ENCODE assay signal across 8 mouse cellular contexts in genomic region chr11:69579128-69580017, GRCm38 (mm10). TPM values are rescaled to one million over a fixed set of nuclear protein-coding genes. Genes with fewer than 3 reads are reported as not detected.
DNase-seq lines count a peak whose midpoint lies in the region; ATAC-seq and TF ChIP-seq lines count a peak whose summit lies in the region.

No protein-coding gene starts in this region.

- H3K4me1 ChIP-seq in MEL (ENCODE audit: control insufficient read depth in 1 of 2, insufficient read depth in 2 of 2, low read length in 2 of 2): peaks cover 0 to 32% of the 10 kb centered on the region in 2 experiments; a peak in 3 of 4 replicates
- peaks cover 5% of the 10 kb centered on the region for H3K4me1 ChIP-seq in cerebellum, adult 2 months (ENCODE audit: control insufficient read depth, insufficient read depth, low read length)
- peaks cover 4% of the 10 kb centered on the region; the same call in 1 of the 2 replicates for H3K4me1 ChIP-seq in forebrain, postnatal 0 days (ENCODE audit: insufficient read depth)
- H3K4me1 ChIP-seq in lung, embryonic 15.5 days: peaks cover 36% of the 10 kb centered on the region

- H3K9ac ChIP-seq in MEL (ENCODE audit: control insufficient read depth, low read depth, low read length, poor library complexity, severe bottlenecking): peak overlapping the region; percentile 77
- peak overlapping the region; percentile 72 for H3K9ac ChIP-seq in forebrain, postnatal 0 days
- peak overlapping the region; percentile 82 for H3K9ac ChIP-seq in lung, embryonic 15.5 days

- H3K4me3 ChIP-seq in MEL (ENCODE audit: control insufficient read depth in 1 of 2, insufficient read depth in 1 of 2, low read depth in 2 of 2, low read length in 2 of 2): peak overlapping the region; percentile 82 to 91
- H3K4me3 ChIP-seq in cerebellum, adult 2 months (replicated peaks; ENCODE audit: insufficient read depth, low read depth, low read length): peak overlapping the region; percentile 91
- H3K4me3 ChIP-seq in forebrain, postnatal 0 days (ENCODE audit: low read depth, low read length): peak overlapping the region; percentile 79
- H3K4me3 ChIP-seq in lung, embryonic 15.5 days: peak overlapping the region; percentile 81

- peak; percentile 100 for DNase-seq in MEL (ENCODE audit: low read depth, low spot score)
- DNase-seq in cerebellum, adult 2 months: peak; percentile 98 to 99
- peak; percentile 98 for DNase-seq in forebrain, postnatal 0 days
- peak; percentile 97 for DNase-seq in heart, postnatal 4 days
- peak; percentile 98 to 100 for DNase-seq in layer of hippocampus, adult 8-10 months (ENCODE audit: low spot score in 2 of 2)
- peak; percentile 96 for DNase-seq in ovary, adult 18-20 months (ENCODE audit: low spot score)
- DNase-seq in thymus, postnatal 0 days (ENCODE audit: low spot score): peak; percentile 95

- TF ChIP-seq RAD21 in MEL (IDR thresholded peaks at IDR 0.05; ENCODE audit: low read depth, low read length): peak; percentile 66

- peak; percentile 95 for ATAC-seq in forebrain, postnatal 0 days
- peak; percentile 93 for ATAC-seq in lung, embryonic 15.5 days (ENCODE audit: borderline replicate concordance, extremely low read depth, low FRiP score, low TSS enrichment)

- no peaks in the 10 kb centered on the region for H3K27me3 ChIP-seq in MEL (ENCODE audit: control insufficient read depth in 1 of 2, insufficient read depth in 2 of 2, low read length in 2 of 2)
- no peaks in the 10 kb centered on the region for H3K27me3 ChIP-seq in cerebellum, adult 2 months (ENCODE audit: control insufficient read depth, insufficient read depth, low read length)
- no peaks in the 10 kb centered on the region for H3K27me3 ChIP-seq in forebrain, postnatal 0 days (ENCODE audit: insufficient read depth, low read length)
- no peaks in the 10 kb centered on the region for H3K27me3 ChIP-seq in lung, embryonic 15.5 days

- TF ChIP-seq POLR2A in MEL (IDR thresholded peaks at IDR 0.05; ENCODE audit: control insufficient read depth in 1 of 2, insufficient read depth in 1 of 2, low read depth in 1 of 2, low read length in 2 of 2, poor library complexity in 1 of 2): peak in 1 of 2 experiments; percentile 93; a peak in 2 of 4 replicates
- peak; percentile 68; the same call in 1 of the 2 replicates for TF ChIP-seq POLR2A in cerebellum, adult 2 months (IDR thresholded peaks at IDR 0.05; ENCODE audit: borderline replicate concordance, insufficient read depth, low read length)

- under 1% methylated on average over 39 of the region's 39 CpGs for WGBS in cerebellum, adult 2 months
- WGBS in forebrain, postnatal 0 days: 1% methylated on average over 39 of the region's 39 CpGs
- under 1% methylated on average over 39 of the region's 39 CpGs for WGBS in lung, embryonic 15.5 days

- peak overlapping the region; percentile 96 for H3K27ac ChIP-seq in MEL (ENCODE audit: control insufficient read depth, low read depth, low read length)
- peak overlapping the region; percentile 45 for H3K27ac ChIP-seq in cerebellum, adult 2 months (ENCODE audit: insufficient read depth, low read length)
- peak overlapping the region; percentile 92 for H3K27ac ChIP-seq in forebrain, postnatal 0 days (ENCODE audit: low read depth, low read length)
- peak overlapping the region; percentile 97 for H3K27ac ChIP-seq in lung, embryonic 15.5 days

- TF ChIP-seq CTCF in MEL (IDR thresholded peaks at IDR 0.05 in 2 of 3, conservative IDR thresholded peaks at IDR 0.05 in 1 of 3; ENCODE audit: control insufficient read depth in 1 of 3, insufficient read depth in 1 of 3, low read depth in 2 of 3, low read length in 3 of 3, poor library complexity in 1 of 3, severe bottlenecking in 1 of 3): peak; percentile 93 to 100 (median 97)
- peak; percentile 98 for TF ChIP-seq CTCF in cerebellum, adult 2 months (IDR thresholded peaks at IDR 0.05; ENCODE audit: borderline replicate concordance, insufficient read depth, low read depth, low read length)
- peak; percentile 100 for TF ChIP-seq CTCF in forebrain, postnatal 0 days (IDR thresholded peaks at IDR 0.05; ENCODE audit: low read depth)

- no peaks in the 10 kb centered on the region for H3K9me3 ChIP-seq in MEL (replicated peaks; ENCODE audit: insufficient read depth, low read length)
- H3K9me3 ChIP-seq in forebrain, postnatal 0 days (ENCODE audit: low read length): no peaks in the 10 kb centered on the region
- H3K9me3 ChIP-seq in lung, embryonic 15.5 days: no peaks in the 10 kb centered on the region

- H3K36me3 ChIP-seq in MEL (ENCODE audit: control insufficient read depth in 1 of 2, insufficient read depth in 2 of 2, low read length in 2 of 2): peaks cover 0 to 26% of the 10 kb centered on the region in 2 experiments; a peak in 2 of 4 replicates
- H3K36me3 ChIP-seq in forebrain, postnatal 0 days (ENCODE audit: insufficient read depth): no peaks in the 10 kb centered on the region
- no peaks in the 10 kb centered on the region for H3K36me3 ChIP-seq in lung, embryonic 15.5 days

- H3K79me2 ChIP-seq in MEL (ENCODE audit: control insufficient read depth, insufficient read depth, low read length, poor library complexity): peaks cover 73% of the 10 kb centered on the region

- H3K4me2 ChIP-seq in forebrain, postnatal 0 days (ENCODE audit: low read depth): peak overlapping the region; percentile 95
- H3K4me2 ChIP-seq in lung, embryonic 15.5 days: peak overlapping the region; percentile 87

- TF ChIP-seq EP300 in MEL (IDR thresholded peaks at IDR 0.05; ENCODE audit: low read depth in 1 of 2, low read length in 2 of 2): peak; percentile 79 to 86

RNA-seq across cellular contexts. Expression of gene Wrap53, which starts 0.7 kb away (rescaled TPM):
- total RNA-seq in MEL (2012; rRNA removed): 18.5 and 18.9 TPM in 2 replicates
- polyA plus RNA-seq in MEL (2012; ENCODE audit: insufficient read depth in 1 of 2, insufficient read length in 2 of 2, low read depth in 1 of 2, low replicate concordance in 2 of 2, missing spikeins in 1 of 2): 10 to 100 TPM in 1 of 2 experiments, not detected in 1; 24.5 TPM
- polyA plus RNA-seq in cerebellum, adult 2 months (2012; rRNA removed): 18.6 and 18.8 TPM in 2 replicates
- total RNA-seq in forebrain, postnatal 0 days (2014; rRNA removed): 10.5 and 13.1 TPM in 2 replicates
- polyA plus RNA-seq in forebrain, postnatal 0 days (2015; fragmentation: Nextera tagmentation; extraction: Ambion mirVana): 14.6 and 17.3 TPM in 2 replicates
- total RNA-seq in heart, postnatal 4 days (2021): 1 to 10 TPM; 5.8 to 7.0 TPM
- 10 to 100 TPM; 12.2 to 17.8 (median 12.3) TPM for total RNA-seq in layer of hippocampus, adult 8-10 months (2022)
- 28.3 and 28.4 TPM in 2 replicates for polyA plus RNA-seq in lung, embryonic 15.5 days (2015; fragmentation: Nextera tagmentation; extraction: Ambion mirVana)
- polyA plus RNA-seq in thymus, postnatal 0 days (2015; fragmentation: Nextera tagmentation; extraction: Ambion mirVana): 27.0 and 30.6 TPM in 2 replicates

RNA-seq across cellular contexts. Expression of gene Trp53, which starts 0.8 kb away (rescaled TPM):
- 74.1 and 76.4 TPM in 2 replicates for total RNA-seq in MEL (2012; rRNA removed)
- 100 to 1,000 TPM in 1 of 2 experiments, not detected in 1; 212 TPM for polyA plus RNA-seq in MEL (2012; ENCODE audit: insufficient read depth in 1 of 2, insufficient read length in 2 of 2, low read depth in 1 of 2, low replicate concordance in 2 of 2, missing spikeins in 1 of 2)
- 34.7 and 35.6 TPM in 2 replicates for polyA plus RNA-seq in cerebellum, adult 2 months (2012; rRNA removed)
- 40.1 and 43.1 TPM in 2 replicates for total RNA-seq in forebrain, postnatal 0 days (2014; rRNA removed)
- 52.4 and 59.8 TPM in 2 replicates for polyA plus RNA-seq in forebrain, postnatal 0 days (2015; fragmentation: Nextera tagmentation; extraction: Ambion mirVana)
- total RNA-seq in heart, postnatal 4 days (2021): 10 to 100 TPM; 41.6 to 46.1 TPM
- 10 to 100 TPM; 27.7 to 36.7 (median 33.7) TPM for total RNA-seq in layer of hippocampus, adult 8-10 months (2022)
- 168 and 170 TPM in 2 replicates for polyA plus RNA-seq in lung, embryonic 15.5 days (2015; fragmentation: Nextera tagmentation; extraction: Ambion mirVana)
- 138 and 165 TPM in 2 replicates for polyA plus RNA-seq in thymus, postnatal 0 days (2015; fragmentation: Nextera tagmentation; extraction: Ambion mirVana)

RNA-seq across cellular contexts. Expression of gene Efnb3, which starts 19.4 kb away (rescaled TPM):
- 0.20 and 0.23 TPM in 2 replicates for total RNA-seq in MEL (2012; rRNA removed)
- polyA plus RNA-seq in MEL (2012; ENCODE audit: insufficient read depth in 1 of 2, insufficient read length in 2 of 2, low read depth in 1 of 2, low replicate concordance in 2 of 2, missing spikeins in 1 of 2): under 1 TPM in 1 of 2 experiments, not detected in 1; 0.72 TPM
- polyA plus RNA-seq in cerebellum, adult 2 months (2012; rRNA removed): 84.8 and 104 TPM in 2 replicates
- 137 and 184 TPM in 2 replicates for total RNA-seq in forebrain, postnatal 0 days (2014; rRNA removed)
- polyA plus RNA-seq in forebrain, postnatal 0 days (2015; fragmentation: Nextera tagmentation; extraction: Ambion mirVana): 149 and 171 TPM in 2 replicates
- total RNA-seq in heart, postnatal 4 days (2021): 100 to 1,000 TPM in 1 of 2 experiments, 10 to 100 TPM in 1; 98.5 to 117 TPM
- 100 to 1,000 TPM; 115 to 132 (median 124) TPM for total RNA-seq in layer of hippocampus, adult 8-10 months (2022)
- 8.5 and 8.8 TPM in 2 replicates for polyA plus RNA-seq in lung, embryonic 15.5 days (2015; fragmentation: Nextera tagmentation; extraction: Ambion mirVana)
- 0.61 and 0.77 TPM in 2 replicates for polyA plus RNA-seq in thymus, postnatal 0 days (2015; fragmentation: Nextera tagmentation; extraction: Ambion mirVana)

RNA-seq across cellular contexts. Expression of gene Atp1b2, which starts 26.4 kb away (rescaled TPM):
- 13.4 and 15.1 TPM in 2 replicates for total RNA-seq in MEL (2012; rRNA removed)
- 100 to 1,000 TPM in 1 of 2 experiments, not detected in 1; 136 TPM for polyA plus RNA-seq in MEL (2012; ENCODE audit: insufficient read depth in 1 of 2, insufficient read length in 2 of 2, low read depth in 1 of 2, low replicate concordance in 2 of 2, missing spikeins in 1 of 2)
- 890 and 950 TPM in 2 replicates for polyA plus RNA-seq in cerebellum, adult 2 months (2012; rRNA removed)
- 38.9 and 74.0 TPM in 2 replicates for total RNA-seq in forebrain, postnatal 0 days (2014; rRNA removed)
- polyA plus RNA-seq in forebrain, postnatal 0 days (2015; fragmentation: Nextera tagmentation; extraction: Ambion mirVana): 83.2 and 106 TPM in 2 replicates
- total RNA-seq in heart, postnatal 4 days (2021): 10 to 100 TPM; 27.0 to 29.1 TPM
- total RNA-seq in layer of hippocampus, adult 8-10 months (2022): 100 to 1,000 TPM; 386 to 493 (median 443) TPM
- 8.4 and 10.1 TPM in 2 replicates for polyA plus RNA-seq in lung, embryonic 15.5 days (2015; fragmentation: Nextera tagmentation; extraction: Ambion mirVana)
- 1.7 and 1.8 TPM in 2 replicates for polyA plus RNA-seq in thymus, postnatal 0 days (2015; fragmentation: Nextera tagmentation; extraction: Ambion mirVana)

RNA-seq across cellular contexts. Expression of gene Dnah2, which starts 30.5 kb away (rescaled TPM):
- under 0.01 and 0.04 TPM in 2 replicates for total RNA-seq in MEL (2012; rRNA removed)
- under 1 TPM in 1 of 2 experiments, not detected in 1; 0.07 TPM for polyA plus RNA-seq in MEL (2012; ENCODE audit: insufficient read depth in 1 of 2, insufficient read length in 2 of 2, low read depth in 1 of 2, low replicate concordance in 2 of 2, missing spikeins in 1 of 2)
- 0.55 and 0.69 TPM in 2 replicates for polyA plus RNA-seq in cerebellum, adult 2 months (2012; rRNA removed)
- total RNA-seq in forebrain, postnatal 0 days (2014; rRNA removed): 9.5 and 12.3 TPM in 2 replicates
- 1.8 and 3.0 TPM in 2 replicates for polyA plus RNA-seq in forebrain, postnatal 0 days (2015; fragmentation: Nextera tagmentation; extraction: Ambion mirVana)
- total RNA-seq in heart, postnatal 4 days (2021): under 1 TPM; 0.20 to 0.50 TPM
- total RNA-seq in layer of hippocampus, adult 8-10 months (2022): 1 to 10 TPM; 3.1 to 6.3 (median 5.0) TPM
- polyA plus RNA-seq in lung, embryonic 15.5 days (2015; fragmentation: Nextera tagmentation; extraction: Ambion mirVana): 1.1 and 1.2 TPM in 2 replicates
- 0.12 and 0.20 TPM in 2 replicates for polyA plus RNA-seq in thymus, postnatal 0 days (2015; fragmentation: Nextera tagmentation; extraction: Ambion mirVana)

Comparison
In these comparisons a context has a peak if more than half of its experiments do, and no peak if none do; other contexts are left out.
1. Peak in every context shown above with its lines: DNase-seq, ATAC-seq, H3K4me3 ChIP-seq and H3K27ac ChIP-seq.
2. H3K27ac ChIP-seq: peak in every context shown above with its lines; median percentile 97 in lung, embryonic 15.5 days; 96 in MEL; 92 in forebrain, postnatal 0 days; 45 in cerebellum, adult 2 months.